In genomic region chr6:127802211-127802610, GRCm38 (mm10) we compare ENCODE assay signal across 25 mouse cellular contexts. TPM values are rescaled to one million over a fixed set of nuclear protein-coding genes. Genes with fewer than 3 reads are reported as not detected.
A peak's percentile ranks its signal among the peaks of the same experiment; 100 is the strongest.
DNase-seq lines count a peak whose midpoint lies in the region; ATAC-seq and TF ChIP-seq lines count a peak whose summit lies in the region.
"Had no signal": no experiment of that assay in that cellular context is flagged by ENCODE, and none has a peak within 500 bp of the region (broad histone marks: within the 10 kb centered on the region; RNA-seq: fewer than 3 reads in every experiment).

No protein-coding gene starts in this region.

- DNase-seq in embryo, embryonic 10.5 days (ENCODE audit: low spot score), result peak; percentile 13
- no peak for DNase-seq in embryo, embryonic 10 days (ENCODE audit: low spot score)
- peak; percentile 74 for DNase-seq in kidney, postnatal 0 days (ENCODE audit: low spot score)
- DNase-seq in kidney, adult 9 months, result no peak
- peak; percentile 30 to 55 for DNase-seq in kidney, postnatal 4 days
- DNase-seq in kidney, adult 11 months, result no peak
- DNase-seq: adrenal gland, adult 8-10 months; adrenal gland, postnatal 14 days; adrenal gland, postnatal 36 days; B cell, adult 2 months; cerebellum, adult 11-12 months; cerebellum, adult 2 months; cerebellum, adult 9-10 months; cerebellum, postnatal 10 days; cerebellum, postnatal 25 days had no signal

- H3K9me3 ChIP-seq in kidney, embryonic 14.5 days (ENCODE audit: control insufficient read depth, low read length), result no peaks in the 10 kb centered on the region
- H3K9me3 ChIP-seq in kidney, embryonic 15.5 days (replicated peaks), result no peaks in the 10 kb centered on the region
- H3K9me3 ChIP-seq in kidney, postnatal 0 days (replicated peaks; ENCODE audit: low read length), result no peaks in the 10 kb centered on the region
- H3K9me3 ChIP-seq: embryonic facial prominence, embryonic 10.5 days; embryonic facial prominence, embryonic 12.5 days; forebrain, embryonic 13.5 days; forebrain, embryonic 15.5 days had no signal

- WGBS in kidney, embryonic 14.5 days, result 39% methylated on average over 12 of the region's 12 CpGs
- WGBS in kidney, embryonic 15.5 days, result 48% methylated on average over 12 of the region's 12 CpGs
- 39% methylated on average over 12 of the region's 12 CpGs for WGBS in kidney, postnatal 0 days

- no peak for TF ChIP-seq CTCF in kidney, postnatal 0 days (IDR thresholded peaks at IDR 0.05; ENCODE audit: low read depth)

- H3K27ac ChIP-seq in kidney, embryonic 14.5 days (ENCODE audit: low read depth, low read length), result no peak overlapping the region
- no peak overlapping the region for H3K27ac ChIP-seq in kidney, embryonic 15.5 days
- H3K27ac ChIP-seq in kidney, postnatal 0 days, result no peak overlapping the region
- H3K27ac ChIP-seq: embryonic facial prominence, embryonic 10.5 days; embryonic facial prominence, embryonic 12.5 days; forebrain, embryonic 13.5 days had no signal

- H3K36me3 ChIP-seq in kidney, embryonic 14.5 days (ENCODE audit: control insufficient read depth, insufficient read depth, low read length), result no peaks in the 10 kb centered on the region
- H3K36me3 ChIP-seq in kidney, embryonic 15.5 days, result no peaks in the 10 kb centered on the region
- no peaks in the 10 kb centered on the region for H3K36me3 ChIP-seq in kidney, postnatal 0 days (ENCODE audit: insufficient read depth, low read length)
- H3K36me3 ChIP-seq: embryonic facial prominence, embryonic 10.5 days; embryonic facial prominence, embryonic 12.5 days; forebrain, embryonic 15.5 days; G1E had no signal

- no peak overlapping the region for H3K4me3 ChIP-seq in kidney, embryonic 14.5 days (ENCODE audit: low read length)
- no peak overlapping the region for H3K4me3 ChIP-seq in kidney, embryonic 15.5 days (replicated peaks)
- no peak overlapping the region for H3K4me3 ChIP-seq in kidney, postnatal 0 days (replicated peaks; ENCODE audit: low read depth, low read length)
- H3K4me3 ChIP-seq: embryonic facial prominence, embryonic 10.5 days; embryonic facial prominence, embryonic 12.5 days; forebrain, embryonic 13.5 days; forebrain, embryonic 15.5 days had no signal

- H3K4me2 ChIP-seq in kidney, embryonic 14.5 days (replicated peaks; ENCODE audit: low read depth, low read length), result no peak overlapping the region
- H3K4me2 ChIP-seq in kidney, embryonic 15.5 days, result no peak overlapping the region
- no peak overlapping the region for H3K4me2 ChIP-seq in kidney, postnatal 0 days (ENCODE audit: low read length)
- H3K4me2 ChIP-seq: embryonic facial prominence, embryonic 12.5 days; forebrain, embryonic 13.5 days; forebrain, embryonic 15.5 days had no signal

- 0 out of 2 replicates have a peak, but pooled peaks cover 3% of the 10 kb centered on the region for H3K4me1 ChIP-seq in kidney, embryonic 14.5 days (ENCODE audit: control insufficient read depth, insufficient read depth, low read length)
- H3K4me1 ChIP-seq in kidney, embryonic 15.5 days, result 0 out of 2 replicates have a peak, but pooled peaks cover 8% of the 10 kb centered on the region
- no peaks in the 10 kb centered on the region for H3K4me1 ChIP-seq in kidney, postnatal 0 days (replicated peaks; ENCODE audit: insufficient read depth, low read length)
- H3K4me1 ChIP-seq: embryonic facial prominence, embryonic 12.5 days had no signal

- 0 out of 2 replicates have a peak, but pooled peaks have one; percentile 24 for ATAC-seq in kidney, embryonic 14.5 days (ENCODE audit: low FRiP score, low TSS enrichment)
- ATAC-seq in kidney, embryonic 15.5 days (replicated peaks; ENCODE audit: low FRiP score), result no peak
- no peak for ATAC-seq in kidney, postnatal 0 days (replicated peaks; ENCODE audit: low FRiP score, low read depth)
- ATAC-seq: activated CD4-positive, CD25-positive, alpha-beta regulatory T cell, adult 4 months; CD4-positive, CD25-positive, alpha-beta regulatory T cell, adult 4 months; forebrain, embryonic 13.5 days; forebrain, embryonic 15.5 days; Patski had no signal

- H3K9ac ChIP-seq in kidney, embryonic 14.5 days (ENCODE audit: low read depth, low read length), result no peak overlapping the region
- no peak overlapping the region for H3K9ac ChIP-seq in kidney, embryonic 15.5 days
- H3K9ac ChIP-seq in kidney, postnatal 0 days (ENCODE audit: low read depth, low read length), result no peak overlapping the region
- H3K9ac ChIP-seq: embryonic facial prominence, embryonic 12.5 days; forebrain, embryonic 13.5 days; forebrain, embryonic 15.5 days had no signal

- H3K27me3 ChIP-seq in kidney, embryonic 14.5 days (ENCODE audit: control insufficient read depth, insufficient read depth, low read length), result no peaks in the 10 kb centered on the region
- H3K27me3 ChIP-seq in kidney, embryonic 15.5 days, result no peaks in the 10 kb centered on the region
- no peaks in the 10 kb centered on the region for H3K27me3 ChIP-seq in kidney, postnatal 0 days (ENCODE audit: insufficient read depth, low read length)
- H3K27me3 ChIP-seq: embryonic facial prominence, embryonic 12.5 days; forebrain, embryonic 13.5 days; forebrain, embryonic 15.5 days had no signal

RNA-seq across cellular contexts. Expression of gene Prmt8, which starts 32.9 kb away (rescaled TPM):
- polyA plus RNA-seq in kidney, embryonic 14.5 days (2014; fragmentation: Nextera tagmentation; extraction: Ambion mirVana), result 0.16 TPM in 1 of 2 replicates, not detected in the other
- polyA plus RNA-seq in kidney, embryonic 15.5 days (2015; fragmentation: Nextera tagmentation; extraction: Ambion mirVana), result 0.05 and 0.10 TPM in 2 replicates
- polyA plus RNA-seq in kidney, postnatal 0 days (2015; fragmentation: Nextera tagmentation; extraction: Ambion mirVana), result not detected in 2 replicates
- polyA plus RNA-seq: activated CD4-positive, CD25-positive, alpha-beta regulatory T cell, adult 4 months; CD4-positive, CD25-positive, alpha-beta regulatory T cell, adult 4 months; G1E; Patski had no signal

Comparison
In these comparisons a context has a peak if more than half of its experiments do, and no peak if none do; other contexts are left out.
1. DNase-seq: peak in embryo, embryonic 10.5 days (single experiment), kidney, postnatal 0 days (single experiment) and kidney, postnatal 4 days (2 of 2); none in embryo, embryonic 10 days (single experiment), kidney, adult 9 months (single experiment) and kidney, adult 11 months (single experiment).